Comparison of ENCODE assay signal across 8 mouse cellular contexts in genomic region chr15:101260874-101261622, GRCm38 (mm10). TPM values are rescaled to one million over a fixed set of nuclear protein-coding genes. Genes with fewer than 3 reads are reported as not detected.
DNase-seq lines count a peak whose midpoint lies in the region; ATAC-seq and TF ChIP-seq lines count a peak whose summit lies in the region.

No protein-coding gene starts in this region.

- no peak for TF ChIP-seq CTCF in hindbrain, postnatal 0 days (IDR thresholded peaks at IDR 0.05; ENCODE audit: low read depth)

- H3K27ac ChIP-seq in hindbrain, embryonic 10.5 days = peak overlapping the region; percentile 64
- H3K27ac ChIP-seq in hindbrain, postnatal 0 days = no peak overlapping the region
- peak overlapping the region; percentile 6; the same call in 1 of the 2 replicates for H3K27ac ChIP-seq in ES-E14 (ENCODE audit: insufficient read depth, low read depth, low read length, poor library complexity, severe bottlenecking)
- H3K27ac ChIP-seq in heart, embryonic 10.5 days = peak overlapping the region; percentile 85
- peak overlapping the region; percentile 93 for H3K27ac ChIP-seq in limb, embryonic 13.5 days

- 68% methylated on average over 13 of the region's 13 CpGs for WGBS in hindbrain, embryonic 10.5 days
- 74% methylated on average over 13 of the region's 13 CpGs for WGBS in hindbrain, postnatal 0 days
- 18% methylated on average over 13 of the region's 13 CpGs for WGBS in heart, embryonic 10.5 days
- 41% methylated on average over 13 of the region's 13 CpGs for WGBS in limb, embryonic 13.5 days

- H3K9ac ChIP-seq in hindbrain, postnatal 0 days (replicated peaks; ENCODE audit: low read length) = no peak overlapping the region
- 0 out of 2 replicates have a peak overlapping the region, but pooled peaks have one; percentile 20 for H3K9ac ChIP-seq in ES-E14 (ENCODE audit: insufficient read depth, low read depth, low read length, poor library complexity, severe bottlenecking)
- peak overlapping the region; percentile 57 for H3K9ac ChIP-seq in limb, embryonic 13.5 days

- H3K4me3 ChIP-seq in hindbrain, embryonic 10.5 days = no peak overlapping the region
- H3K4me3 ChIP-seq in hindbrain, postnatal 0 days (ENCODE audit: low read length) = no peak overlapping the region
- H3K4me3 ChIP-seq in ES-E14 (ENCODE audit: insufficient read depth in 1 of 2, low read depth in 1 of 2, low read length in 2 of 2, poor library complexity in 1 of 2, severe bottlenecking in 1 of 2) = no peak overlapping the region
- H3K4me3 ChIP-seq in heart, embryonic 10.5 days = peak overlapping the region; percentile 19; the same call in 1 of the 2 replicates
- H3K4me3 ChIP-seq in limb, embryonic 13.5 days = no peak overlapping the region

- H3K36me3 ChIP-seq in hindbrain, embryonic 10.5 days = no peaks in the 10 kb centered on the region
- H3K36me3 ChIP-seq in hindbrain, postnatal 0 days (ENCODE audit: insufficient read depth, low read length) = no peaks in the 10 kb centered on the region
- peaks cover 5% of the 10 kb centered on the region; the same call in 1 of the 2 replicates for H3K36me3 ChIP-seq in ES-E14 (ENCODE audit: control insufficient read depth, insufficient read depth, low read length, poor library complexity, severe bottlenecking)
- H3K36me3 ChIP-seq in heart, embryonic 10.5 days = 0 out of 2 replicates have a peak, but pooled peaks cover 8% of the 10 kb centered on the region
- H3K36me3 ChIP-seq in limb, embryonic 13.5 days = 0 out of 2 replicates have a peak, but pooled peaks cover 6% of the 10 kb centered on the region

- DNase-seq in hindbrain, embryonic 10.5 days (ENCODE audit: low spot score) = no peak
- DNase-seq in hindbrain, postnatal 0 days (ENCODE audit: low spot score) = no peak
- no peak for DNase-seq in ES-E14 (ENCODE audit: low read depth, low spot score)
- no peak for DNase-seq in heart, embryonic 10.5 days (ENCODE audit: low spot score)
- DNase-seq in layer of hippocampus, adult 9-10 months (ENCODE audit: low spot score) = no peak
- DNase-seq in adrenal gland, postnatal 25 days = no peak
- no peak for DNase-seq in cerebellum, postnatal 14 days

- H3K27me3 ChIP-seq in hindbrain, embryonic 10.5 days (ENCODE audit: insufficient read depth, poor library complexity, severe bottlenecking) = peaks cover 26% of the 10 kb centered on the region
- H3K27me3 ChIP-seq in hindbrain, postnatal 0 days (ENCODE audit: insufficient read depth, low read length) = peaks cover 6% of the 10 kb centered on the region; the same call in 1 of the 2 replicates
- H3K27me3 ChIP-seq in heart, embryonic 10.5 days (ENCODE audit: insufficient read depth, poor library complexity, severe bottlenecking) = 0 out of 2 replicates have a peak, but pooled peaks cover 2% of the 10 kb centered on the region
- peaks cover 3% of the 10 kb centered on the region; the same call in 1 of the 2 replicates for H3K27me3 ChIP-seq in limb, embryonic 13.5 days

- peaks cover 53% of the 10 kb centered on the region for H3K4me1 ChIP-seq in hindbrain, embryonic 10.5 days (replicated peaks)
- peaks cover 2% of the 10 kb centered on the region for H3K4me1 ChIP-seq in hindbrain, postnatal 0 days (ENCODE audit: insufficient read depth, low read length)
- H3K4me1 ChIP-seq in ES-E14 (ENCODE audit: control insufficient read depth in 2 of 2, insufficient read depth in 2 of 2, low read length in 2 of 2, poor library complexity in 1 of 2) = peaks cover 11 to 29% of the 10 kb centered on the region in 2 experiments
- peaks cover 67% of the 10 kb centered on the region for H3K4me1 ChIP-seq in heart, embryonic 10.5 days
- peaks cover 39% of the 10 kb centered on the region for H3K4me1 ChIP-seq in limb, embryonic 13.5 days

- H3K4me2 ChIP-seq in hindbrain, postnatal 0 days (ENCODE audit: low read depth, low read length) = no peak overlapping the region
- H3K4me2 ChIP-seq in limb, embryonic 13.5 days (replicated peaks) = peak overlapping the region; percentile 42

- no peaks in the 10 kb centered on the region for H3K9me3 ChIP-seq in hindbrain, embryonic 10.5 days
- H3K9me3 ChIP-seq in hindbrain, postnatal 0 days (ENCODE audit: low read length) = no peaks in the 10 kb centered on the region
- H3K9me3 ChIP-seq in ES-E14 (ENCODE audit: control insufficient read depth, insufficient read depth, low read depth, low read length) = no peaks in the 10 kb centered on the region
- no peaks in the 10 kb centered on the region for H3K9me3 ChIP-seq in heart, embryonic 10.5 days
- no peaks in the 10 kb centered on the region for H3K9me3 ChIP-seq in limb, embryonic 13.5 days

- in situ Hi-C loops in ES-E14 (cut with MboI; ENCODE audit: low sequenced_read_pairs in 2 of 2, unreplicated experiment in 2 of 2) = no loop called here

- no peak for ATAC-seq in hindbrain, postnatal 0 days
- ATAC-seq in limb, embryonic 13.5 days (ENCODE audit: low FRiP score, low read depth) = peak; percentile 29; the same call in 1 of the 2 replicates

TF ChIP-seq in ES-E14, 5 proteins besides CTCF, POLR2A, EP300 and RAD21:
- no peak for TF ChIP-seq MAFK (IDR thresholded peaks at IDR 0.05; ENCODE audit: insufficient read depth, low read depth, low read length)
- 0 out of 2 replicates have a peak, but pooled peaks have one; percentile 25 for TF ChIP-seq ZNF384 (IDR thresholded peaks at IDR 0.05; ENCODE audit: low read depth, low read length)

RNA-seq across cellular contexts. Expression of gene Nr4a1, which starts 7.0 kb away (rescaled TPM):
- polyA plus RNA-seq in hindbrain, embryonic 10.5 days (2016; fragmentation: Nextera tagmentation; extraction: Ambion mirVana) = 4.8 and 5.1 TPM in 2 replicates
- 9.3 and 10.3 TPM in 2 replicates for total RNA-seq in hindbrain, postnatal 0 days (2014; rRNA removed)
- polyA plus RNA-seq in hindbrain, postnatal 0 days (2015; fragmentation: Nextera tagmentation; extraction: Ambion mirVana) = 5.3 and 6.5 TPM in 2 replicates
- 8.5 and 12.1 TPM in 2 replicates for total RNA-seq in ES-E14 (2012; rRNA removed)
- 8.0 and 13.0 TPM in 2 replicates for polyA plus RNA-seq in heart, embryonic 10.5 days (2016; fragmentation: Nextera tagmentation; extraction: Ambion mirVana)
- polyA plus RNA-seq in limb, embryonic 13.5 days (2015; fragmentation: Nextera tagmentation; extraction: Ambion mirVana) = 10.0 and 10.3 TPM in 2 replicates
- total RNA-seq in adrenal gland, postnatal 25 days (2021) = 98.7 and 131 TPM in 2 replicates

RNA-seq across cellular contexts. Expression of gene Atg101, which starts 23.0 kb away (rescaled TPM):
- 79.0 and 82.1 TPM in 2 replicates for polyA plus RNA-seq in hindbrain, embryonic 10.5 days (2016; fragmentation: Nextera tagmentation; extraction: Ambion mirVana)
- total RNA-seq in hindbrain, postnatal 0 days (2014; rRNA removed) = 44.1 and 52.3 TPM in 2 replicates
- 69.1 and 75.3 TPM in 2 replicates for polyA plus RNA-seq in hindbrain, postnatal 0 days (2015; fragmentation: Nextera tagmentation; extraction: Ambion mirVana)
- 116 and 119 TPM in 2 replicates for total RNA-seq in ES-E14 (2012; rRNA removed)
- polyA plus RNA-seq in heart, embryonic 10.5 days (2016; fragmentation: Nextera tagmentation; extraction: Ambion mirVana) = 59.5 and 77.0 TPM in 2 replicates
- polyA plus RNA-seq in limb, embryonic 13.5 days (2015; fragmentation: Nextera tagmentation; extraction: Ambion mirVana) = 64.1 and 70.4 TPM in 2 replicates
- 40.6 and 44.5 TPM in 2 replicates for total RNA-seq in adrenal gland, postnatal 25 days (2021)

RNA-seq across cellular contexts. Expression of gene 6030408B16Rik, which starts 32.0 kb away (rescaled TPM):
- polyA plus RNA-seq in hindbrain, embryonic 10.5 days (2016; fragmentation: Nextera tagmentation; extraction: Ambion mirVana) = 0.27 and 0.39 TPM in 2 replicates
- not detected in 2 replicates for total RNA-seq in hindbrain, postnatal 0 days (2014; rRNA removed)
- 0.15 and 0.30 TPM in 2 replicates for polyA plus RNA-seq in hindbrain, postnatal 0 days (2015; fragmentation: Nextera tagmentation; extraction: Ambion mirVana)
- total RNA-seq in ES-E14 (2012; rRNA removed) = 0.22 and 0.32 TPM in 2 replicates
- polyA plus RNA-seq in heart, embryonic 10.5 days (2016; fragmentation: Nextera tagmentation; extraction: Ambion mirVana) = 0.49 and 1.8 TPM in 2 replicates
- 1.5 and 1.9 TPM in 2 replicates for polyA plus RNA-seq in limb, embryonic 13.5 days (2015; fragmentation: Nextera tagmentation; extraction: Ambion mirVana)
- 0.27 TPM in 1 of 2 replicates, not detected in the other for total RNA-seq in adrenal gland, postnatal 25 days (2021)

RNA-seq across cellular contexts. Expression of gene Grasp, which starts 37.1 kb away (rescaled TPM):
- polyA plus RNA-seq in hindbrain, embryonic 10.5 days (2016; fragmentation: Nextera tagmentation; extraction: Ambion mirVana) = 5.5 and 5.8 TPM in 2 replicates
- 6.7 and 8.7 TPM in 2 replicates for total RNA-seq in hindbrain, postnatal 0 days (2014; rRNA removed)
- polyA plus RNA-seq in hindbrain, postnatal 0 days (2015; fragmentation: Nextera tagmentation; extraction: Ambion mirVana) = 1.5 and 1.6 TPM in 2 replicates
- total RNA-seq in ES-E14 (2012; rRNA removed) = 10.8 and 12.9 TPM in 2 replicates
- 3.4 and 5.0 TPM in 2 replicates for polyA plus RNA-seq in heart, embryonic 10.5 days (2016; fragmentation: Nextera tagmentation; extraction: Ambion mirVana)
- polyA plus RNA-seq in limb, embryonic 13.5 days (2015; fragmentation: Nextera tagmentation; extraction: Ambion mirVana) = 5.7 and 6.0 TPM in 2 replicates
- 9.8 and 16.3 TPM in 2 replicates for total RNA-seq in adrenal gland, postnatal 25 days (2021)
